Mouse (Mus musculus) hindbrain, embryonic 15.5 days (tissue): ENCODE data around the gene AY074887. TPM values are rescaled to one million over a fixed set of nuclear protein-coding genes. Genes with fewer than 3 reads are reported as not detected.

Source experiments
- ATAC-seq: fragments of 200-750 bp; cut with Nextera tagmentation; 2 replicates; pipeline ENCODE4 v1.8.0; 2017; ENCODE audit warnings: low read depth, moderate number of reproducible peaks, moderate TSS enrichment; ENCODE audit not compliant: low FRiP score
- H3K27ac ChIP-seq: fragments of 300-500 bp; sonication (generic); replicated peaks from 2 replicates; pipeline ENCODE4 v1.5.1; 2015; ENCODE audit warnings: mild to moderate bottlenecking, inconsistent platforms
- H3K27me3 ChIP-seq: fragments of 300-500 bp; sonication (generic); 2 replicates; pipeline ENCODE4 v1.6.1; 2015; ENCODE audit warnings: control low read depth, inconsistent platforms
- H3K36me3 ChIP-seq: fragments of 300-500 bp; sonication (generic); 2 replicates; pipeline ENCODE4 v1.6.1; 2015; ENCODE audit warnings: control low read depth, inconsistent platforms
- H3K4me1 ChIP-seq: fragments of 300-500 bp; sonication (generic); replicated peaks from 2 replicates; pipeline ENCODE4 v1.6.1; 2015; ENCODE audit warnings: control low read depth, inconsistent platforms
- H3K4me2 ChIP-seq: fragments of 300-500 bp; sonication (generic); 2 replicates; pipeline ENCODE4 v1.6.1; 2015; ENCODE audit warnings: moderate library complexity, mild to moderate bottlenecking, inconsistent platforms
- H3K4me3 ChIP-seq: fragments of 300-500 bp; sonication (generic); 2 replicates; pipeline ENCODE4 v1.5.1; 2015; ENCODE audit warnings: mild to moderate bottlenecking, inconsistent platforms
- H3K9ac ChIP-seq: fragments of 300-500 bp; sonication (generic); 2 replicates; pipeline ENCODE4 v1.6.1; 2015; ENCODE audit warnings: inconsistent platforms
- H3K9me3 ChIP-seq: fragments of 300-500 bp; sonication (generic); 2 replicates; pipeline ENCODE4 v1.6.1; 2016; ENCODE audit warnings: control low read depth, inconsistent platforms
- WGBS: fragments of 180-500 bp; shearing (Covaris S2); methylation state at CpG from one replicate; pipeline ENCODE4 v1.1.7; 2015; 5-methylcytosine and 5-hydroxymethylcytosine counted together
- polyA plus RNA-seq: library from polyadenylated mRNA; unstranded; fragments of >200 nt; fragmentation: Nextera tagmentation; extraction: Ambion mirVana; gene quantifications from 2 replicates; pipeline ENCODE4 v1.2.1, GENCODE M21; 2015

Gene AY074887
- polyA plus RNA-seq, 1 experiment from 2014 or later, result 1.1 TPM

GRCm38 (mm10) chr9:54909446-54909845 lies 41.4 kb downstream of the AY074887 start:
- 96% methylated on average over 5 of the region's 5 CpGs for WGBS
- no peaks in the 10 kb centered on the region for H3K9me3 ChIP-seq
- no peak overlapping the region for H3K4me3 ChIP-seq
- no peaks in the 10 kb centered on the region for H3K4me1 ChIP-seq
- ATAC-seq, result no peak
- H3K27me3 ChIP-seq, result no peaks in the 10 kb centered on the region
- H3K9ac ChIP-seq, result no peak overlapping the region
- H3K27ac ChIP-seq, result no peak overlapping the region
- H3K4me2 ChIP-seq, result no peak overlapping the region
- peaks cover 51% of the 10 kb centered on the region for H3K36me3 ChIP-seq

Other genes starting within 250 kb of the AY074887 start
- 88.8 and 94.1 TPM in 2 replicates for gene Wdr61, start 216.5 kb downstream of the AY074887 start, polyA plus RNA-seq
- 224 and 240 TPM in 2 replicates for gene Crabp1, start 186.2 kb downstream of the AY074887 start, polyA plus RNA-seq
- 35.1 and 35.8 TPM in 2 replicates for gene Ireb2, start 87.2 kb downstream of the AY074887 start, polyA plus RNA-seq
- gene Hykk, start 33.7 kb downstream of the AY074887 start, polyA plus RNA-seq, result 2.5 and 2.6 TPM in 2 replicates
- 256 and 262 TPM in 2 replicates for gene Psma4, start 208 bp downstream of the AY074887 start, polyA plus RNA-seq
- gene Chrna5, start 29.9 kb upstream of the AY074887 start, polyA plus RNA-seq, result 4.4 and 4.5 TPM in 2 replicates
- gene Chrna3, start 75.6 kb upstream of the AY074887 start, polyA plus RNA-seq, result 15.5 and 18.5 TPM in 2 replicates
- 1.2 and 1.4 TPM in 2 replicates for gene Chrnb4, start 97.8 kb upstream of the AY074887 start, polyA plus RNA-seq
- gene Ube2q2, start 197.9 kb upstream of the AY074887 start, polyA plus RNA-seq, result 40.0 and 41.3 TPM in 2 replicates